Mouse (Mus musculus) bone marrow macrophage, adult 2 months (primary cell): ENCODE measurements around the gene Il1a.

Source experiments
- CTCF ChIP-seq: IDR thresholded peaks from 2 replicates; pipeline ENCODE4 v1.5.1; 2012; ENCODE audit warnings: low read depth, mild to moderate bottlenecking, low read length, moderate library complexity
- POLR2A ChIP-seq: IDR thresholded peaks from 2 replicates; pipeline ENCODE4 v1.6.1; 2012; ENCODE audit warnings: mild to moderate bottlenecking, low read depth, low read length, borderline replicate concordance

- no peak for TF ChIP-seq CTCF
- no peak for TF ChIP-seq POLR2A
Observed at GRCm38 (mm10) chr2:129263073-129263472, 46.7 kb downstream of the Il1a start.
